Mouse (Mus musculus) neural tube, embryonic 14.5 days (tissue): ENCODE results near the gene Gm16513. TPM values are rescaled to one million over a fixed set of nuclear protein-coding genes. Genes with fewer than 3 reads are reported as not detected.
"Not testable (repeated sequence)": the region's sequence is repeated elsewhere in the genome, so short reads cannot be mapped to it uniquely, and the experiment has no call there.

Source experiments
- ATAC-seq: fragments of 200-750 bp; cut with Nextera tagmentation; 2 replicates; pipeline ENCODE4 v1.8.0; 2017; ENCODE audit warnings: low read depth, mild to moderate bottlenecking, moderate TSS enrichment, moderate library complexity
- H3K27ac ChIP-seq: fragments of 300-500 bp; sonication (generic); 2 replicates; pipeline ENCODE4 v1.5.1; 2014; ENCODE audit warnings: low read depth, mild to moderate bottlenecking, control low read depth, low read length, moderate library complexity, mixed read lengths
- H3K27me3 ChIP-seq: fragments of 300-500 bp; sonication (generic); 2 replicates; pipeline ENCODE4 v1.6.1; 2014; ENCODE audit warnings: low read length; ENCODE audit not compliant: control insufficient read depth, insufficient read depth
- H3K36me3 ChIP-seq: fragments of 300-500 bp; sonication (generic); 2 replicates; pipeline ENCODE4 v1.6.1; 2014; ENCODE audit warnings: low read length, mixed read lengths; ENCODE audit not compliant: control insufficient read depth, insufficient read depth
- H3K4me1 ChIP-seq: fragments of 300-500 bp; sonication (generic); 2 replicates; pipeline ENCODE4 v1.6.1; 2014; ENCODE audit warnings: low read length; ENCODE audit not compliant: control insufficient read depth, insufficient read depth
- H3K4me2 ChIP-seq: fragments of 300-500 bp; sonication (generic); 2 replicates; pipeline ENCODE4 v1.6.1; 2014; ENCODE audit warnings: mild to moderate bottlenecking, low read depth, low read length, control low read depth
- H3K4me3 ChIP-seq: fragments of 300-500 bp; sonication (generic); 2 replicates; pipeline ENCODE4 v1.5.1; 2014; ENCODE audit warnings: low read depth, low read length, control low read depth, mixed read lengths
- H3K9ac ChIP-seq: fragments of 300-500 bp; sonication (generic); replicated peaks from 2 replicates; pipeline ENCODE4 v1.6.1; 2014; ENCODE audit warnings: low read depth, mild to moderate bottlenecking, control low read depth, low read length, mixed read lengths
- H3K9me3 ChIP-seq: fragments of 300-500 bp; sonication (generic); 2 replicates; pipeline ENCODE4 v1.6.1; 2016; ENCODE audit warnings: low read length; ENCODE audit not compliant: control insufficient read depth
- WGBS: fragments of 180-500 bp; shearing (Covaris S2); extraction: QIAGEN DNeasy Blood & Tissue Kit; methylation state at CpG from one replicate; pipeline ENCODE4 v1.1.7; 2014; 5-methylcytosine and 5-hydroxymethylcytosine counted together
- polyA plus RNA-seq: library from polyadenylated mRNA; unstranded; fragments of >200 nt; fragmentation: Nextera tagmentation; extraction: Ambion mirVana; gene quantifications from 2 replicates; pipeline ENCODE4 v1.2.1, GENCODE M21; 2014

The Gm16513 gene
- not detected in 2 replicates for polyA plus RNA-seq

- H3K27ac ChIP-seq, H3K4me1 ChIP-seq, ATAC-seq, H3K4me3 ChIP-seq, H3K9me3 ChIP-seq, H3K9ac ChIP-seq, H3K36me3 ChIP-seq, H3K27me3 ChIP-seq, H3K4me2 ChIP-seq: not testable (repeated sequence)
- WGBS: no CpG with 5 or more reads among the region's 1 CpGs
Measured at GRCm38 (mm10) chr5:95182324-95182723, at the start of gene Gm16513. Gm16513 (plus strand) TSS chr5:95182624.

Other genes starting within 250 kb of the Gm16513 start
- gene Gm6367, start 194.0 kb upstream of the Gm16513 start, polyA plus RNA-seq: not detected in 2 replicates
- not detected in 2 replicates for gene Gm7942, start 75.7 kb upstream of the Gm16513 start, polyA plus RNA-seq
- gene Gm10424, start 90.1 kb downstream of the Gm16513 start, polyA plus RNA-seq: not detected in 2 replicates
- not detected in 2 replicates for gene Gm3259, start 123.3 kb downstream of the Gm16513 start, polyA plus RNA-seq